Mouse (Mus musculus) CH12.LX (cell line): ENCODE measurements at regions not wholly inside any gene's neighbourhood (a gene's known extent, or its start where the extent isn't known, plus 50 kb on each side); places are given as distances from the start of the nearest gene placed in this dataset.
"Not testable (repeated sequence)": the region's sequence is repeated elsewhere in the genome, so short reads cannot be mapped to it uniquely, and the experiment has no call there.

Experiments used
- DNase-seq: peaks from one replicate; pipeline ENCODE4 v3.0.0-alpha.2; 2013; ENCODE audit errors: extremely low read depth
- H3K27ac ChIP-seq: 2 replicates; pipeline ENCODE4 v1.5.1; 2012; ENCODE audit warnings: low read depth, mild to moderate bottlenecking, control low read depth, moderate library complexity; ENCODE audit not compliant: insufficient read depth
- H3K27me3 ChIP-seq: replicated peaks from 2 replicates; pipeline ENCODE3; 2012; ENCODE audit warnings: inconsistent platforms
- H3K36me3 ChIP-seq, 2 experiments: replicated peaks in 1 of 2; 2 replicates each; pipeline versions ENCODE3 to v1.6.1; 2012; ENCODE audit warnings: inconsistent platforms in 1 of 2, low read length in 1 of 2, mild to moderate bottlenecking in 1 of 2, mixed read lengths in 1 of 2, moderate library complexity in 1 of 2; ENCODE audit not compliant: control insufficient read depth in 1 of 2, insufficient read depth in 1 of 2
- H3K4me1 ChIP-seq, 2 experiments: 2 replicates each; pipeline ENCODE4 v1.6.1; 2012; ENCODE audit warnings: inconsistent platforms in 1 of 2, moderate library complexity in 1 of 2; ENCODE audit not compliant: insufficient read depth in 2 of 2, control insufficient read depth in 1 of 2
- H3K4me2 ChIP-seq: 2 replicates; pipeline ENCODE4 v1.6.1; 2012; ENCODE audit warnings: low read depth, mild to moderate bottlenecking, control low read depth; ENCODE audit not compliant: poor library complexity, insufficient read depth, severe bottlenecking
- H3K4me3 ChIP-seq, 3 experiments: fragments of 150-350 bp in 1 of 3; sonication (generic) in 1 of 3; replicated peaks in 1 of 3; 2 replicates each; pipeline versions ENCODE3 to v1.5.1; 2011 to 2012; ENCODE audit warnings: low read depth in 2 of 3, low read length in 2 of 3, mild to moderate bottlenecking in 2 of 3, moderate library complexity in 2 of 3, control low read depth in 1 of 3, improper control_type of control experiment in 1 of 3, inconsistent platforms in 1 of 3, mixed read lengths in 1 of 3; ENCODE audit not compliant: poor library complexity in 1 of 3
- H3K79me2 ChIP-seq: replicated peaks from 2 replicates; pipeline ENCODE4 v1.6.1; 2012; ENCODE audit warnings: mild to moderate bottlenecking, moderate library complexity; ENCODE audit not compliant: control insufficient read depth, poor library complexity, insufficient read depth, severe bottlenecking; ENCODE audit errors: extremely low read depth
- H3K9ac ChIP-seq: 2 replicates; pipeline ENCODE4 v1.6.1; 2012; ENCODE audit warnings: low read depth, mild to moderate bottlenecking, control low read depth, moderate library complexity; ENCODE audit not compliant: insufficient read depth
- H3K9me3 ChIP-seq: replicated peaks from 2 replicates; pipeline ENCODE3; 2012; ENCODE audit warnings: low read length, inconsistent platforms, mixed read lengths
- CHD1 ChIP-seq: IDR thresholded peaks from 2 replicates; pipeline ENCODE4 v1.6.1; 2012; ENCODE audit warnings: low read depth, low read length, improper control_type of control experiment, inconsistent platforms
- GABPA ChIP-seq: IDR thresholded peaks from 2 replicates; pipeline ENCODE4 v1.6.1; 2012; ENCODE audit warnings: low read depth, low read length, improper control_type of control experiment, inconsistent platforms; ENCODE audit not compliant: insufficient replicate concordance
- HCFC1 ChIP-seq: IDR thresholded peaks from 2 replicates; pipeline ENCODE4 v1.6.1; 2012; ENCODE audit warnings: low read depth, mild to moderate bottlenecking, inconsistent platforms, low read length, improper control_type of control experiment
- MAFK ChIP-seq: IDR thresholded peaks from 2 replicates; pipeline ENCODE4 v1.6.1; 2011; ENCODE audit warnings: low read length, improper control_type of control experiment; ENCODE audit not compliant: insufficient replicate concordance
- MAX ChIP-seq: IDR thresholded peaks from 2 replicates; pipeline ENCODE4 v1.6.1; 2011; ENCODE audit warnings: low read length, improper control_type of control experiment
- MYC ChIP-seq: IDR thresholded peaks from 2 replicates; pipeline ENCODE4 v1.6.1; 2011; ENCODE audit warnings: low read depth, mild to moderate bottlenecking, improper control_type of control experiment, low read length
- NELFE ChIP-seq: IDR thresholded peaks from 2 replicates; pipeline ENCODE4 v1.6.1; 2011; ENCODE audit warnings: low read depth, low read length, improper control_type of control experiment
- SIN3A ChIP-seq: IDR thresholded peaks from 2 replicates; pipeline ENCODE4 v1.6.1; 2012; ENCODE audit warnings: low read length, improper control_type of control experiment, inconsistent platforms
- UBTF ChIP-seq: IDR thresholded peaks from 2 replicates; pipeline ENCODE4 v1.6.1; 2012; ENCODE audit warnings: low read depth, mild to moderate bottlenecking, inconsistent platforms, low read length, improper control_type of control experiment, moderate library complexity
- ZNF384 ChIP-seq: IDR thresholded peaks from 2 replicates; pipeline ENCODE4 v1.6.1; 2012; ENCODE audit warnings: low read depth, low read length, improper control_type of control experiment, inconsistent platforms
- dilution Hi-C: fragments of 300-500 bp; cut with MboI; formaldehyde crosslinking; loops from 2 replicates; pipeline ENCODE4 v1.14.3; 2020; ENCODE audit warnings: low sequenced_read_pairs; ENCODE audit not compliant: extremely low pct_unique_long_range_greater_than_20kb, extremely low pct_ligation_motif_present
- in situ Hi-C: fragments of 300-500 bp; cut with MboI; formaldehyde crosslinking; loops from 3 replicates; pipeline ENCODE4 v1.14.3; 2019; ENCODE audit warnings: low sequenced_read_pairs, low pct_ligation_motif_present, low pct_unique_long_range_greater_than_20kb, mixed read lengths

- H3K36me3 ChIP-seq = no peaks in the 10 kb centered on the region
- no peaks in the 10 kb centered on the region for H3K79me2 ChIP-seq
- no peaks in the 10 kb centered on the region for H3K27me3 ChIP-seq
- no peak for DNase-seq
- H3K27ac ChIP-seq = no peak overlapping the region
- no peak overlapping the region for H3K4me2 ChIP-seq
- in situ Hi-C loops = no loop called here
- H3K9me3 ChIP-seq = no peaks in the 10 kb centered on the region
- TF ChIP-seq ZNF384 (no peak), HCFC1 (no peak), MYC (no peak), UBTF (no peak), GABPA (no peak), MAFK (no peak), NELFE (no peak), CHD1 (no peak), MAX (no peak), SIN3A (no peak)
- H3K4me3 ChIP-seq = no peak overlapping the region
- dilution Hi-C loops = no loop called here
- H3K4me1 ChIP-seq = peaks cover 0 to 2% of the 10 kb centered on the region in 2 experiments; a peak in 1 of 4 replicates
- no peak overlapping the region for H3K9ac ChIP-seq
Observed at GRCm38 (mm10) chr17:3023426-3023825, 91.3 kb upstream of the Scaf8 start.

- H3K79me2 ChIP-seq, DNase-seq, H3K4me2 ChIP-seq, H3K36me3 ChIP-seq, H3K27ac ChIP-seq, H3K27me3 ChIP-seq, in situ Hi-C loops, dilution Hi-C loops, H3K4me3 ChIP-seq, H3K9ac ChIP-seq, H3K9me3 ChIP-seq, H3K4me1 ChIP-seq: not testable (repeated sequence)
Observed at GRCm38 (mm10) chr17:3026859-3027258, 87.9 kb upstream of the Scaf8 start.

DNA sequence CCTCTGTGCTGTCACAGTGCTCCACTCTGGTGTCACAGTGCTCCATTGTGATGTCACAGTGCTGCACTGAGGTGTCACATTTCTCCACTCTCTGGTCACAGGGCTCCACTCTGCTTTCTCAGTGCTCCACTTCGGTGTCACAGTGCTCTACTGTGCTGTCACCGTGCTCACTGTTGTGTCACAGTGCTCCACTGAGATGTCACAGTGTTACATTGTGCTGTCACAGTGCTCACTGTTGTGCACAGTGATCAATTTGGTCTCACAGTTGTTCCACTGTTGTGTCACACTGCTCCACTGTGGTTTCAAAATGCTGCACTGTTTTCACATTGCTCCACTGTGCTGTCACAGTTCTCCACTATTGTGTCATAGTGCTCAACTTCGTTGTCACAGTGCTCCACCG lies 87.4 kb upstream of the Scaf8 start:
- TF ChIP-seq ZNF384 = no peak
- H3K9me3 ChIP-seq = peaks cover 5% of the 10 kb centered on the region
- dilution Hi-C loops = no loop called here

DNA sequence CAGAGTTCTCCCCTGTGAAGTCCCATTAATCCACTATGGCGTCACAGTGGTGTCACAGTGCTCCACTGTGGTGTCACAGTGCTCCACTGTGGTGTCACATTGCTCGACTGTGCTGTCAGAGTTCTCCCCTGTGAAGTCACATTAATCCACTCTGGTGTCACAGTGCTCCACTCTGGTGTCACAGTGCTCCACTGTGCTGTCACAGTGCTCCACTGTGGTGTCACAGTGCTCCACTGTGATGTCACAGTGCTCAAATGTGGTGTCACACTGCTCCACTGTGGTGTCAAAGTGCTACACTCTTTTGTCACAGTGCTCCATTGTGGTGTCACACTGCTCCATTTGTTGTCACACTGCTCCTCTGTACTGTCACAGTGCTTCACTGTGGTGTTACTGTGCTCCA lies 85.0 kb upstream of the Scaf8 start:
- H3K4me2 ChIP-seq, H3K9me3 ChIP-seq, in situ Hi-C loops, H3K9ac ChIP-seq, H3K79me2 ChIP-seq, dilution Hi-C loops, H3K4me1 ChIP-seq, DNase-seq, H3K27me3 ChIP-seq, H3K27ac ChIP-seq, H3K4me3 ChIP-seq, H3K36me3 ChIP-seq: not testable (repeated sequence)

More for the DNA sequence above, 87.4 kb upstream of the Scaf8 start:
- Histone ChIP-seq H3K79me2 (no peaks in the 10 kb centered on the region), H3K9ac (no peak overlapping the region), H3K4me3 (no peak overlapping the region), H3K4me1 (peaks cover 0 to 4% of the 10 kb centered on the region in 2 experiments; a peak in 1 of 4 replicates), H3K4me2 (no peak overlapping the region), H3K27ac (no peak overlapping the region), H3K27me3 (no peaks in the 10 kb centered on the region), H3K36me3 (no peaks in the 10 kb centered on the region)
- in situ Hi-C loops = no loop called here
- no peak for DNase-seq
